Mouse (Mus musculus) frontal cortex, adult 2 months (tissue): ENCODE results near the gene Iqsec1. TPM values are rescaled to one million over a fixed set of nuclear protein-coding genes. Genes with fewer than 3 reads are reported as not detected.
A peak's percentile ranks its signal among the peaks of the same experiment; 100 is the strongest.

Experiments
- DNase-seq, 2 experiments: peaks; one replicate each; pipeline ENCODE4 v3.0.0; 2022; ENCODE audit warnings: low spot score in 1 of 2; ENCODE audit errors: extremely low spot score in 1 of 2
- polyA plus RNA-seq: library from polyadenylated mRNA; depleted of rRNA; stranded (reverse); fragments of >200 nt; gene quantifications from 2 replicates; pipeline ENCODE4 v1.2.3, GENCODE M21; 2012

Gene Iqsec1
- polyA plus RNA-seq, 1 experiment: 142 TPM

- no peak for DNase-seq
These were observed 19.1 kb downstream of the Iqsec1 start for GRCm38 (mm10) chr6:90969341-90969871.

DNA sequence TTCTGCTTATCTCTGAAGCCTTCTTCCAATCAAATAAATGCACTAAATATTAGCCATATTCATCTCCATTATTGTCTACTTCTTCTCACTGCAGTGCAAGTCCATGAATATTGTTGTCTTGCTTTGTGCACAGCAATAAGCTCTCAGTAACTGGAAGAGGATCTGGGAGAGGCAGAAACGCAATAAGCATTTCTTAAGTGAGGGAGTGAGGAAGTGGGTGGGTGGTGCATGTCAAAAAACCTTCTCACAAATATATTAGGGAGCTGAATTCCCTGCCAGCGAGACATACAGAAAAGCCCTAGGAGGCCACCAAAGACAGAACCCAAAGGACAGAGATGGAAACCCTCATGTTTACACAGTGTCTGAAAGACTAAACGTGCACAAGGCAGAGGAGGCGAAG lies 35.1 kb downstream of the Iqsec1 start:
- peak in 1 of 2 experiments; percentile 61 for DNase-seq

GRCm38 (mm10) chr6:90950936-90951335 lies 37.5 kb downstream of the Iqsec1 start:
- no peak for DNase-seq

DNA sequence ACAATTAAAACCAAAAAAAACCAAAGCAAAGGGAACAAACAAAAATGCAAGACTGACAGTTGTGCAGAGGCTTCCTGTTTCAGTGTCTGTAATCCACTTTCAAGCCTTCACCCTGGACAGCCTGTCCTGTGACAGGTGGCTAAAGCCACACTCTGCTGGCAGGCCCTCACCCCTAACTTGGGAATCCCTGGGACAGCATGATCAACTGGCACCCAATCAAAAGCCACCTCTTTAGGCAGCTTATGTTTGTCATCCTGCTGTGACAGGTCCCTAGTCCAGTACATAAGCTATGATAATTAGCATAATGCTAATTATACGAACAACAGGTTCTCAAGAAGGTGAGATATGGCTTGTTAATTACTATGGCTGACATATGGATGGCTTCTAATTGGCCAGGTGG lies 40.4 kb downstream of the Iqsec1 start:
- DNase-seq: no peak

- DNase-seq: peak; percentile 75 to 87
These were observed 42.8 kb downstream of the Iqsec1 start for GRCm38 (mm10) chr6:90945560-90946230.

- no peak for DNase-seq
These were observed 47.2 kb downstream of the Iqsec1 start for GRCm38 (mm10) chr6:90941257-90941656.

DNA sequence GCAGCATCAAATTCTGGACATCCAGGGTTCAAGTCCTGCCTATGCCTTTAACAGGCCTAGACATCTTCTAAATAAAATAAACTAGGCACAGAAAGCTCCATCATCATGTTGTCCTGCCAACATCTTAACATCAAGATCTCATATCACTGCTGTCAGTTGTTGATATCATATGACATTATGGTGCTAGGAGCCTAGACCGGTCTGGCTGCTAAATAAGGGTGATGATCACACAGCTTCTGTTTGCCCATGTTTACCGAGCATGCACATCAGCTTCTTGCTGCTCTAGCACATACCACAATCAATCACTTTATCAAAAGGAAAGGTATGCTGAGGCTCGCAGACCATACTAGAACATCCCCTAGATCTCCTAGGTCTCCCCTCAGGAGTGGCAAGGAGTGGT lies 54.8 kb downstream of the Iqsec1 start:
- no peak for DNase-seq

GRCm38 (mm10) chr6:90928806-90929205 lies 59.7 kb downstream of the Iqsec1 start:
- no peak for DNase-seq

GRCm38 (mm10) chr6:90925472-90925871 lies 63.0 kb downstream of the Iqsec1 start:
- peak; percentile 57 to 60 for DNase-seq

DNA sequence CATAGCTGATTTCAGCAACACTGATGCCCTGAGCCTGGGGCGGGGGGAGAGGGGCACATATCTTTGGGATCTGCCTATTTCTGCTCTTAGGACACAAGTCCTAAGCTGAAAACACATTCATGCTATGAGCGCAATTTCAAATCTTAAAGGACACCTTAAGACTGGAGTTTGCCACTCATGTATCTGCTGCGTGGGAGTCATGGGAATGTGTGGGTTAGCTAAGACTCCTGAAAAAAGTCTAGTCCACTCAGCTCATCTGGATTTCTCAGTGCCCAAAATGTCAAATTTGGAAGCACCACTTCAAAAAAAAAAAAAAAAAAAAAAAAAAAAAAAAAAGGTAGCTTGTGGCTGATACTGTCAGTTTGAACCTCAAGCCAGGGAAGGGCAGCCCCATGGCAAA lies 63.7 kb downstream of the Iqsec1 start:
- peak; percentile 24 to 60 for DNase-seq

DNA sequence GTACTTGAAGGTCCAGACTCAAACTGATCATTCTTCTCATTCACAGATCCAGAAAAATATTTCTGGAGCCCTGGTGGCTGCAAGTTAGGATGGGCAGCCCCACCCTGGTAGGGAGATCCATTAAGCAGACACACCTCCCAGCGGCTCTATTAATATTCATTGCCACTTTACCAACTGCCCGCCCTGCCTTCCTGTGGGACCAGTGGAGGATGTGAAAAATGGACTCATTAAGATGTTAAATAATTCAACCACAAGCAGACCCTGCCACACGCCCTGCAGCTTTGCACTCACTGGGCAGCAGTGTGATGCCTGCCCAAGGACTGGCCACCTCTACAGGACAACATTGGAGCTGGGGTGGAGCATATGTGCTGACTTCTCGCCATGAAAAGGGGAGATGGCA lies 64.1 kb downstream of the Iqsec1 start:
- no peak for DNase-seq

DNA sequence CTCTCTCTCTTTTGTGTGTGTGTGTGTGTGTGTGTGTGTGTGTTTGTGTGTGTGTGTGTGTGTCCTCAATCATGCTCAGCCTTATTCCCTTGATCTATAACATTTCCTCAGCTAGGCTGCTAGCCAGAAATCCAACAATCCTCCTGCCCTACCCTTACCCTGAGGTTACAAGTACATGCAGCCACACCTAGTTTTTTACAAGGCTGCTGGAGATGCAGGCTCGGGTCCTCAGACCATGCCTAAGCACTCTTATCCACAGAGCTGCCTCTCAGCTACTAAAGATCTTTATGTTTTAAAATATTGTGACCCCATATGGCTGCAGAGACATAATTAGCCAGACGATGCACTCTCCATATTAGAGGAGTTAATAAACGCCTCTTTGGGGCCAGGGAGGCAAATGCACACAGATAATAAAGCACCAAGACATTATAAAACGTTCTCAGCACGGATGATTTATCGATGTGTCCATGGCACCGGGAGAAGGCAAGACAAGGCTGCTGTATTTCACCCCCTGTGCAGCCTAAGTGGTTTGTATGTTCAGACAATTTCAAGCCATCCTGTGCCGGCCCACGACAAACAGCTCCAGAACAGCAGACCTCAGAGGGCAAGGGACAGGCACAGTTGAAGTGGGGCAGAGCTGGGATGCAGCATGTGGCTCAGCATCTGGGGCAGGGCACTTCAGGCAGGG lies 67.1 kb downstream of the Iqsec1 start:
- no peak for DNase-seq

DNA sequence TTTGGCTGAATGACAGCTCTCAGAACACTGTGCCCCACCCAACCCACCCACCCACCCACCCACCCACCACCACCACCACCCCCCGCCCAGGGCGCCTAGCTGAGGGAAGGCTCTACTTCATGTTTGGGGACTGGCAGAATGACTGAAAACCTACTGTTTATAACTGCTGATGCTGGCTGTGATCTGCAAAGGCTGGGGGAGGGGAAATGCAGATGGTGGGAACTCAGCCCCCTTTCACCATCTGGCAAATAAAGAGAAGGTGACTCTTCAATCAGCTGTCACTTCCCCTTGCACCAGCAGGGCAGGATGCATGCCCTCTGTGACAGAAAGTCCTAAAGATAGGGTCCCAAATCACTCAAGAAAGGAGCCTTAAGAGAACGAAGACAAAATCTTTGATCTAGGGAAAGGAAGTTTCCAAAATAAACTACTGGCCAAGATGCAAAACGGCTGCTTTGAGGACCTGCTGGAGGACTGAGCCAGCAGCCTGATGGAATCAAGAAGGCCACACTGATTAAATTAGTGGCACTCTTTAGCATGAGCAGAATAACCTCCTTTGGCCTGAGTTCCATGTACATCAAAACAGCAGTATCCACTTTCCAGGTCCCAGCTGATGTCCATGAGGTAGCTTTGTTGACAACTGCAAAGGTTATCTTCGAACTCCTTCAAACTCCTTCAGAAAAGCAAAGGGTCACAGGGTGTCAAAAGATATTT lies 67.8 kb downstream of the Iqsec1 start:
- DNase-seq: no peak

DNA sequence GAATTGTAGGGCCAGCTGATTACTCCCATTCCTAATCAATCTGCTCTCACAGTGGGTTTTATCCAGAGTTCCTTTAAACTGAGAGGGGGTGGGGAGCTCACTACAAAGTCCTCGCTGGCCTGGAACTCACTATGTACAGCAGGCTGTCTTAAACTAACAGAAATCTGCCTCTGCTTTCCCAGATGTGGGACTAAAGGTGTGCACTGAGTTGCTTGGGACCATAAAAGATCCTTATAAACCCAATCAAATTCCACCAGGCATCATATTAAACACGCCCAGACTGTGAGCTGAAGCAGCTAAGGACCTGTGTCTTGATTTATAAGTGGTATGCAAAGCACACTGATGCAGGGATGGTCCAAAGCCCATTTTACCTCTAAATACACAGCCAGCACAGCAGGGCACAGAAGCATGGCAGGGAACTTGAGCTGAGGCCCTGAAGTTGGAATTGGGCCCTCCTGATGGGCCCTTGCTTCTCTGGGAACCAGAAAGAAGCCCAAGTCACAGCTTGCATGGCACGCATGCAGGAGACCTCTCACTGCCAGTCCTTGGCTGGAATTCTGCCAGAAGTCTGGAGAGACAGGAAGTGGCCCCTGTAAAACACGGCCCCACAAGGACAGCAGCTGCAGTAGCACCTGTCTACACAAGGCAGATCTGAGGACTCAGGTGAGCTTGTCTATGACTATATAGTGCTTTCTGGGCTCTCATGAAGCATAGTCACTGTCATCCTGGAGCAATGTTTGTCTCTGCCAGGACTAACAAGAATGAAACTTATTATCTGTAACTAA lies 68.7 kb downstream of the Iqsec1 start:
- DNase-seq: no peak

GRCm38 (mm10) chr6:90915585-90915984 lies 72.9 kb downstream of the Iqsec1 start:
- DNase-seq: no peak

DNA sequence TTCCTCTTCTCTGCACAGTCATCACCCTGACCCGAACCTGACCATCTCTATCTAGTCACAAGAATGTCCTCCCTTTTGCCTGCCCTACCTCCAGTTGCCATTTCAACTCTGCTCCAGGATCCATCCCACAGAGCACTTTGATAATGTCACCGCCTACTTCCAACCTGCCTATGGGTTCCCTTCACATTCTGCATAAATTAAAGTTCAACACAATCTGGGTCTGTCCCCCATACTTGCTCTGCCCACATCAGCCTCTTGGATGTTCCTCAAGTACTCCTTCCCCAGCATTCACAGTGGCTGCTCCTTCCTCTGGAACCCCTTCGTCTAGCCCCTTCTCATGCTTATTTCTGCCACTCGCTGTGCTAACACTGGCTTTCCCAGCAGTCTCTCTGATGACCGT lies 74.7 kb downstream of the Iqsec1 start:
- peak in 1 of 2 experiments; percentile 38 for DNase-seq

- no peak for DNase-seq
These were observed 75.7 kb downstream of the Iqsec1 start for GRCm38 (mm10) chr6:90912768-90913167.

- no peak for DNase-seq
These were observed 84.3 kb downstream of the Iqsec1 start for GRCm38 (mm10) chr6:90904143-90904542.

- no peak for DNase-seq
These were observed 88.2 kb downstream of the Iqsec1 start for GRCm38 (mm10) chr6:90900302-90900701.

DNA sequence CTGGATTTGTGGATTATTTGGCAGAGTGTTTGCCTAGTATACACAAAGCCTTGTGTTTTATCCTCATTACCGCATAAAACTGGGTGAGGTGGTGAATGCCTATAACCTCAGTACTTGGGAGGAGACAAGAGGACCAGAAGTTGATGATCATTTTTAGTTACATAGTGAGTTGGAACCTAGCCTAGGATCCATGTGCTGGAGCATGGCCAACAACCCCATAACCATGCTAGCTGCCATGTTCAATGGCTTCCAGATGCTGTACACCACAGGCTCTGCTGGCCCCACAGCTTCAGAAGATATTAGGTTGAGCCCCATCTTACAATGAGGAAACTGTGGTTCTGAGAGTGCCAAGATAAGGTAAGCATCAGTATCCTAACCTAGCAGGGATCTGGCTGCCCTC lies 89.2 kb downstream of the Iqsec1 start:
- no peak for DNase-seq

DNA sequence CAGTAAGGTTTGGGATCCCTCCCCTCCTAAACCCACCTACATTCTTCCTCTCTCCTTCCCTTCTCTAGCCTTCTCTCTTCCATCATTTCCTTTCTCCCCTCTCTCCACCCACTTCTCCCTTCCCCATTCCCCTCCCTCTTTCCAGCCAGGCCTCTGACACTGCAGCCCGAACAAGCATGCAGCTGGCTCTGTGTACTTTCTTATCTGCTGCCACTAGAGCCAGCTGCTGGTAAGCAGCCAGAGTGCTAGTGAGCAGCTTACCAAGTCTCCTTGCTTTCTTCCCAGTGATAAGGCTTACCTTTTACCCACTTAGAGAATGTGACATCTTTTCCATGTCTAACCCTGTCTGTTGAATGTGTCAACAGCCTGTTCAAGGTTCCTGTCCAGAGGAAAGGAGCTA lies 90.4 kb downstream of the Iqsec1 start:
- no peak for DNase-seq
